Mouse (Mus musculus) embryonic facial prominence, embryonic 10.5 days (tissue): ENCODE measurements around the gene Dlst. TPM values are rescaled to one million over a fixed set of nuclear protein-coding genes. Genes with fewer than 3 reads are reported as not detected.

Source experiments
- DNase-seq: peaks from one replicate; pipeline ENCODE4 v3.0.0-alpha.2; 2017; ENCODE audit warnings: low spot score
- H3K27ac ChIP-seq: fragments of 300-500 bp; sonication (generic); replicated peaks from 2 replicates; pipeline ENCODE4 v1.5.1; 2016; ENCODE audit warnings: mild to moderate bottlenecking
- H3K27me3 ChIP-seq: fragments of 300-500 bp; sonication (generic); replicated peaks from 2 replicates; pipeline ENCODE4 v1.6.1; 2016; ENCODE audit warnings: low read depth, mild to moderate bottlenecking; ENCODE audit not compliant: poor library complexity, severe bottlenecking
- H3K36me3 ChIP-seq: fragments of 300-500 bp; sonication (generic); replicated peaks from 2 replicates; pipeline ENCODE4 v1.6.1; 2016; ENCODE audit warnings: mild to moderate bottlenecking, moderate library complexity
- H3K4me1 ChIP-seq: fragments of 300-500 bp; sonication (generic); 2 replicates; pipeline ENCODE4 v1.6.1; 2016
- H3K4me3 ChIP-seq: fragments of 300-500 bp; sonication (generic); 2 replicates; pipeline ENCODE4 v1.5.1; 2016; ENCODE audit warnings: mild to moderate bottlenecking, moderate library complexity
- H3K9me3 ChIP-seq: fragments of 300-500 bp; sonication (generic); 2 replicates; pipeline ENCODE4 v1.6.1; 2016; ENCODE audit warnings: mild to moderate bottlenecking
- WGBS: fragments of 180-500 bp; shearing (Covaris S2); methylation state at CpG from one replicate; pipeline ENCODE4 v1.1.7; 2016; 5-methylcytosine and 5-hydroxymethylcytosine counted together
- polyA plus RNA-seq: library from polyadenylated mRNA; unstranded; fragments of >200 nt; fragmentation: Nextera tagmentation; extraction: Ambion mirVana; gene quantifications from 2 replicates; pipeline ENCODE4 v1.2.1, GENCODE M21; 2016

Gene Dlst
- polyA plus RNA-seq, 1 experiment from 2014 or later = 106 TPM

DNA sequence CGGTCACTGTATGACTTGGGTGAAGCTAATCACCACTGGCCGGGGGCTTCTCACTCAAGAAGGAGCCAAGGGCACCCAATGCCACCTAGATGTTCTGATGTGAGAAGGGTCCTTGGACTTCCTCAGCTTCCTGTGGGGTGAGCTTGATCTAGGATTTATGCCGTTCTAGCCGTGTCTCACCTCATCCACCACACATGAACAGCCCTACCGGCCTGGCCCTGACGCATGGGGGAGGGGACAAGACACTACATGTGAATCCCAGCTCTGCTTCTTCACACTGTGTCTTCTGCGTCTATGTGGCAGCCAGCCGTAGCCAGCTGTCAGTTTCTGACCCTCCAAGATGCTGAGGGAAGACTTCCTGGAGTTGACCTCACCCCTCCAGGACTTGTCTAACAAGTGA, 48.2 kb downstream of the Dlst start:
- H3K9me3 ChIP-seq = no peaks in the 10 kb centered on the region
- no peak overlapping the region for H3K4me3 ChIP-seq
- H3K4me1 ChIP-seq = 0 out of 2 replicates have a peak, but pooled peaks cover 2% of the 10 kb centered on the region
- H3K27me3 ChIP-seq = no peaks in the 10 kb centered on the region
- H3K36me3 ChIP-seq = no peaks in the 10 kb centered on the region
- no peak overlapping the region for H3K27ac ChIP-seq
- no peak for DNase-seq
- 90% methylated on average over 8 of the region's 8 CpGs for WGBS

DNA sequence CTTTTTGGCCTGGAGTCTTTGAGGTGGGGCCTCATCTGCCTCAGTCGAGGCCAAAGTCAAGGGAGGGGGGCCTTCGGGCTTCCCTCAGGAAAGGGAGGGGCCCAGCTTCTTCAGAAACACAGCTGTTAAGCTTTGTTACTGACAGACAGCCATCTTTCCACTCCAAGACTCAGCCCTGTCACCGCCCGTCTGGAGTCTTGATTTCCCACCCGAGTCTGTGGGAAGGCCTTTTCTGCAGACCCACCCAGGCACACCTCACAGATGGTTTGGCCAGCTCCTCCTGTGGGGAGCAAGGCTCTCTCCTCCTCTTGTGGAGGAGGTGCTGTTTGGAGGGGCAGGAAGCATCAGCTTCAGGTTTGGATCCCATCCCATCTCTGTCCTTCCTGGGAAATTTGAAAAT, 49.0 kb downstream of the Dlst start:
- H3K9me3 ChIP-seq = no peaks in the 10 kb centered on the region
- no peaks in the 10 kb centered on the region for H3K27me3 ChIP-seq
- no peak overlapping the region for H3K4me3 ChIP-seq
- 81% methylated on average over 5 of the region's 5 CpGs for WGBS
- H3K27ac ChIP-seq = no peak overlapping the region
- no peak for DNase-seq
- no peaks in the 10 kb centered on the region for H3K36me3 ChIP-seq
- H3K4me1 ChIP-seq = 0 out of 2 replicates have a peak, but pooled peaks cover 2% of the 10 kb centered on the region

DNA sequence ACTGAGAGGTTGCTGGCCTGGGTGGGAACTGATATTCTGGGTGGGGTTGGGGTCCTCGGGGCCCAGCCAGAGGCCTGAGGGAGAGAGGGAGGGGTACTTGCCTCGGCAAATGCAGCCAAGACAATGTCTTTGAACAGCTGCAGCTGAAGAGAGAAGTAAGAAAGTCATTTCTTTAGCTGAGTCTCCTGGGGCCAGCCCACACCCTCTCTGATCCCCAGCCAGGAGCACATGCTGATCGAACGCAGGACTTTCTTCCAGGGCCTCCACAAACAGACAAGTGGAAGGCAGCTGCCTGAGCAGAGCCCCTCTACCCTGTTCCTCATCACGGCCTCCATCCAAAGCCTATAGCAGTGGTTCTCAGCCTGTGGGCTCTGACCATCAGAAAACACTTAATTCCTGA, 54.4 kb downstream of the Dlst start:
- Histone ChIP-seq H3K36me3 (peaks cover 20% of the 10 kb centered on the region), H3K4me3 (no peak overlapping the region), H3K27ac (no peak overlapping the region), H3K27me3 (peaks cover 6% of the 10 kb centered on the region), H3K4me1 (peaks cover 10% of the 10 kb centered on the region), H3K9me3 (no peaks in the 10 kb centered on the region)
- no peak for DNase-seq
- 84% methylated on average over 5 of the region's 5 CpGs for WGBS

DNA sequence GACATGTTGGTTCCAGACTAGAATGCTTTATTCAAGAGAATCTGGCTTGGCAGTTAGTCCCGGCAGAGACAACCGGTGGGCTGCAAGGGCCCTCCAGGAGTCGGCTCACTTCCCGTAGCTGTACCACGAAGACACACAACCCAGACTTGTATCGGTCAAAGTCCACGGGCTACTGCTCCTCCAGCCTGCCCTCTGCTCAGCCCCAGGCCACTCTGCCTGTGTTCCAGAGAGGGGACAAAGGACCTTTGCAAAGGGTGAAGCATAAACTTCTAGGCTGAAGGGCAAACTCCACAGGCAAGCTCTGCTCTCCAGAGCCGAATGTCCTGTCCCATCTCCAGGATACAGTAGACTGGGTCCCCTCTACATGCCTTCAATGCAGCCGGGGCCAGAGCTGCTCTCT, 56.0 kb downstream of the Dlst start:
- peaks cover 29% of the 10 kb centered on the region for H3K36me3 ChIP-seq
- DNase-seq = no peak
- peaks cover 22% of the 10 kb centered on the region for H3K27me3 ChIP-seq
- H3K4me1 ChIP-seq = peaks cover 10% of the 10 kb centered on the region
- no peak overlapping the region for H3K4me3 ChIP-seq
- no peaks in the 10 kb centered on the region for H3K9me3 ChIP-seq
- 89% methylated on average over 9 of the region's 9 CpGs for WGBS
- H3K27ac ChIP-seq = no peak overlapping the region

DNA sequence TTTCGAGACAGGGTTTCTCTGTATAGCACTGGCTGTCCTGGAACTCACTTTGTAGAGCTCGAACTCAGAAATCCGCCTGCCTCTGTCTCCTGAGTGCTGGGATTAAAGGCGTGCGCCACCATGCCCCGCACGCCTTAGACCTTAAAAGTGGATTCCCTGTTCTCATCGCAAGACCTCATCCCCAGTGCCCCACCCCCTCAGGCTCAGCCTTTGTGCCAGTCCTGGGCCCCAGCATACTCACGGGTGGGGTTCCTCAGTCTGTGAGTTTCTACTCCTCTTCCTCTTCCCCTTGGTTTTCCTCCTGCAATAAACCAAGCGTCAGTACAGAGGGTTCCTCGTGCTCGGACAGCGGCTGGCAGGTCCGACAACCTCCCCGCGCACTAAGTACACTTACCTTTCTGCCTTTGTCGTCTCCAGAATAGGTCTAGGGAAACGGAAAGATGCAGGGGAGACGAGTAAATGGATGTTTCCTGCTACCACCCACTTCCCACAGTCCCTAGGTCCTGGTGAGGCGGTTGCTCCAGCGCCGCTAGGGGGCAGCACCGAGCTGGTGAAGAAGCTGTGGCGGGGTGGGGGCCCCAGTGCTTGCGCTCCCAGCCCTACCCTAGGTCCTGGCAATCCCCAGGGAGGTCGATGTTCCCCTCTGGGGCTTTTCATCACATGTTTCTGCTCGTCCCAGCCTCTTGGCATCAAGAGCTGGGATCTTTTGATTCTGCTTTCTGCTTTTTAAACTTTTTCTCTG, 58.7 kb downstream of the Dlst start:
- H3K9me3 ChIP-seq = no peaks in the 10 kb centered on the region
- H3K4me1 ChIP-seq = peaks cover 23% of the 10 kb centered on the region
- H3K27me3 ChIP-seq = peaks cover 34% of the 10 kb centered on the region
- 24% methylated on average over 27 of the region's 27 CpGs for WGBS
- peak overlapping the region; percentile 42 for H3K4me3 ChIP-seq
- peak overlapping the region; percentile 16; the same call in 1 of the 2 replicates for H3K27ac ChIP-seq
- peak; percentile 88 for DNase-seq
- H3K36me3 ChIP-seq = peaks cover 35% of the 10 kb centered on the region

DNA sequence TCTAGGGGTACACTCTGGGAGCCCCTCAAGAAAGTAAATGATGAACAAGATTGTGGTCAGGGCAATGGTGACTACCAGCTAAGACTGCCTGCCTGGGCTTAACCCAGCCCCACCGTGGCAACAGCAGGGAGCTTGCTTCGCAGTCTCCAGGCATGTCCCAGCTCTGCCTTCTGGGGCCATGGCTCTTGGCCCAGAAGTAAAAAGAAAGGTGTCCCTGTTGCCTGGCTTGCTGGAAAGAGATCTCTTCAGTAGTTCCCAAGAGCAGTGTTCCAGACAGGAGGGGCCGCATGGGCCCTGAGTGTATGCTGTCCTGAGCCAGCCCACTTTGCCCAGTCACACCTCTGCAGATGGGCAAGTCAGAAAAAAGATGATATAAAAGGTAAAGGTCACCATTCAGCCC, 59.2 kb downstream of the Dlst start:
- Histone ChIP-seq H3K36me3 (peaks cover 35% of the 10 kb centered on the region), H3K4me3 (no peak overlapping the region), H3K4me1 (peaks cover 29% of the 10 kb centered on the region), H3K27me3 (peaks cover 40% of the 10 kb centered on the region), H3K27ac (0 out of 2 replicates have a peak overlapping the region, but pooled peaks have one; percentile 16), H3K9me3 (no peaks in the 10 kb centered on the region)
- 53% methylated on average over 3 of the region's 3 CpGs for WGBS
- no peak for DNase-seq

GRCm38 (mm10) chr12:85170284-85170947, 59.8 kb downstream of the Dlst start:
- peaks cover 35% of the 10 kb centered on the region for H3K4me1 ChIP-seq
- H3K9me3 ChIP-seq = no peaks in the 10 kb centered on the region
- 85% methylated on average over 11 of the region's 11 CpGs for WGBS
- H3K4me3 ChIP-seq = no peak overlapping the region
- no peak for DNase-seq
- no peak overlapping the region for H3K27ac ChIP-seq
- H3K36me3 ChIP-seq = peaks cover 35% of the 10 kb centered on the region
- peaks cover 45% of the 10 kb centered on the region for H3K27me3 ChIP-seq

- Histone ChIP-seq H3K27me3 (peaks cover 51% of the 10 kb centered on the region), H3K36me3 (peaks cover 32% of the 10 kb centered on the region), H3K4me3 (no peak overlapping the region), H3K9me3 (no peaks in the 10 kb centered on the region), H3K27ac (no peak overlapping the region), H3K4me1 (peaks cover 40% of the 10 kb centered on the region)
- WGBS = 82% methylated on average over 3 of the region's 3 CpGs
- DNase-seq = no peak
Measured at GRCm38 (mm10) chr12:85170948-85171307, 60.3 kb downstream of the Dlst start.

DNA sequence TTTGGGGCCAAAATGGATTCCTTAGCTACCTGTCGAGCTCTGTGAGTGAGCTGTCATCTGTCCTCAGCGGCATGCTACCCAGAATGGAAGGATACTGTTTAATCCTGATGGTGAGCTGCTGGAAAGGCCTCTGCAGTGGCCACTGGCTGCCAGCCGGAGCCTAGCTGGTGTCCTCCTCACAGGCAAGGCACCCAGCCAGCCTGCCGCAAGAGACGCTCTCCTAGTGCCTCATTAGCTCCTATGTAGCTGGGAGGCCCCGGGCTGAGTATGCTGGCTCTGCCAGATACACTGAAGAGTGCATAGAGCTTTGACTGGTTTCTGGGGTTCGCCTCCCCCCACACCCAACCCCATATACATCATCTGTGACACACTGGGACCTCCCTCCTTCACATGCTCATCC, 63.4 kb downstream of the Dlst start:
- Histone ChIP-seq H3K27me3 (peaks cover 77% of the 10 kb centered on the region), H3K27ac (no peak overlapping the region), H3K36me3 (peaks cover 15% of the 10 kb centered on the region; the same call in 1 of the 2 replicates), H3K4me3 (no peak overlapping the region), H3K9me3 (no peaks in the 10 kb centered on the region), H3K4me1 (peaks cover 66% of the 10 kb centered on the region)
- no peak for DNase-seq
- WGBS = 75% methylated on average over 7 of the region's 7 CpGs

DNA sequence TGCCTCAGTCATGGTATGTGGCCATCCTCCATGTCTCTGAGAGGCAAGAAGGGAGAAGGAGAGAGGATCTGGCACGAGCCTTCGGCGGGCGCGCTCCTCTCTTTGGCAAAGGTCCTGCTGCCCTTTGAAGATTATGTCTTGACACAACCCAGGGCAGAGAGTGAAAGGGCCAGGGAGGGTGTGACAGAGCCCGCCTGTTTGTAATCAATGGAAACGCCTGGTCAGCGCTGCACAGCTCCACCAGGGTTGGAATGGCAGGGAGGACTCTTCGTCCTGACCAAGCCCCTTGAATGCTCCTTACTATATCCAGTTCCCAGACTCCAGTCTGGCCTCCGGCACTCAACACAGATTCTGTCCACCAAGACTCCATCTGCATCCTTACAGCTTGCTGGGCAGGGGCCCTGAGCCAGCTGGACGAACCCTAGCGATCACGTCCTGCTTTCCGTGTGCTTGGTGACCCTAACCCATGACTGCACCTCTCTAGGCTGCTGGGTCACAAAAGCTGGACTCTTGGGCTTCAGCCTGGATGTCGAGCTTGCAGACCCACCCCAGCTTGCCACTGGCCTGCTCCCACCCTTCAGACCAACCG, 64.5 kb downstream of the Dlst start:
- Histone ChIP-seq H3K36me3 (peaks cover 15% of the 10 kb centered on the region; the same call in 1 of the 2 replicates), H3K4me1 (peaks cover 57% of the 10 kb centered on the region), H3K27me3 (peaks cover 84% of the 10 kb centered on the region), H3K9me3 (no peaks in the 10 kb centered on the region), H3K4me3 (peak overlapping the region; percentile 54), H3K27ac (peak overlapping the region; percentile 71)
- DNase-seq = peak; percentile 40
- WGBS = 44% methylated on average over 16 of the region's 16 CpGs

- peaks cover 58% of the 10 kb centered on the region for H3K4me1 ChIP-seq
- H3K4me3 ChIP-seq = peak overlapping the region; percentile 54
- H3K27ac ChIP-seq = peak overlapping the region; percentile 71
- 9% methylated on average over 11 of the region's 11 CpGs for WGBS
- peak; percentile 80 for DNase-seq
- peaks cover 9% of the 10 kb centered on the region; the same call in 1 of the 2 replicates for H3K36me3 ChIP-seq
- no peaks in the 10 kb centered on the region for H3K9me3 ChIP-seq
- peaks cover 84% of the 10 kb centered on the region for H3K27me3 ChIP-seq
Measured at GRCm38 (mm10) chr12:85175926-85176845, 65.6 kb downstream of the Dlst start.
